8 mouse cellular contexts compared by ENCODE assay signal in genomic region chr15:77815867-77816600, GRCm38 (mm10). TPM values are rescaled to one million over a fixed set of nuclear protein-coding genes. Genes with fewer than 3 reads are reported as not detected.
A peak's percentile ranks its signal among the peaks of the same experiment; 100 is the strongest.
DNase-seq lines count a peak whose midpoint lies in the region; ATAC-seq and TF ChIP-seq lines count a peak whose summit lies in the region.

No protein-coding gene starts in this region.

- 61% methylated on average over 17 of the region's 17 CpGs for WGBS in kidney, embryonic 16.5 days

- no peaks in the 10 kb centered on the region for H3K27me3 ChIP-seq in kidney, embryonic 16.5 days (ENCODE audit: insufficient read depth, low read length)

- H3K4me2 ChIP-seq in kidney, embryonic 16.5 days (replicated peaks; ENCODE audit: low read depth, low read length) = no peak overlapping the region

- peaks cover 17% of the 10 kb centered on the region for H3K36me3 ChIP-seq in kidney, embryonic 16.5 days (ENCODE audit: insufficient read depth, low read length)

- no peak for TF ChIP-seq CTCF in layer of hippocampus, adult 2 months (conservative IDR thresholded peaks at IDR 0.05)
- TF ChIP-seq CTCF in bone marrow macrophage, adult 2 months (IDR thresholded peaks at IDR 0.05; ENCODE audit: low read depth, low read length) = no peak

- peak overlapping the region; percentile 52 for H3K9ac ChIP-seq in kidney, embryonic 16.5 days (replicated peaks; ENCODE audit: low read length)

- peak overlapping the region; percentile 77 for H3K27ac ChIP-seq in layer of hippocampus, adult 2 months
- peak overlapping the region; percentile 47 for H3K27ac ChIP-seq in bone marrow macrophage, adult 2 months (ENCODE audit: insufficient read depth, low read depth, low read length)
- H3K27ac ChIP-seq in kidney, embryonic 16.5 days (ENCODE audit: low read length) = peak overlapping the region; percentile 64

- no peaks in the 10 kb centered on the region for H3K9me3 ChIP-seq in kidney, embryonic 16.5 days (ENCODE audit: low read length)

- peaks cover 72% of the 10 kb centered on the region for H3K4me1 ChIP-seq in bone marrow macrophage, adult 2 months (ENCODE audit: control insufficient read depth, insufficient read depth, low read length)
- peaks cover 74% of the 10 kb centered on the region for H3K4me1 ChIP-seq in kidney, embryonic 16.5 days (ENCODE audit: insufficient read depth, low read length)

- ATAC-seq in granulocyte monocyte progenitor cell, adult 5-6 weeks (replicated peaks; ENCODE audit: poor library complexity, severe bottlenecking) = peak; percentile 36
- ATAC-seq in kidney, embryonic 16.5 days (ENCODE audit: low FRiP score, low TSS enrichment) = no peak
- ATAC-seq in megakaryocyte, adult 5-6 weeks (ENCODE audit: poor library complexity, severe bottlenecking) = peak; percentile 24; the same call in 1 of the 2 replicates

- peak overlapping the region; percentile 17; the same call in 1 of the 2 replicates for H3K4me3 ChIP-seq in layer of hippocampus, adult 2 months
- H3K4me3 ChIP-seq in bone marrow macrophage, adult 2 months (ENCODE audit: insufficient read depth, low read length) = peak overlapping the region; percentile 2; the same call in 1 of the 2 replicates
- H3K4me3 ChIP-seq in kidney, embryonic 16.5 days (ENCODE audit: low read length) = no peak overlapping the region

- no peak for TF ChIP-seq POLR2A in bone marrow macrophage, adult 2 months (IDR thresholded peaks at IDR 0.05; ENCODE audit: borderline replicate concordance, low read depth, low read length)

- no peak for DNase-seq in layer of hippocampus, adult 2 months (ENCODE audit: low spot score in 2 of 2)
- no peak for DNase-seq in layer of hippocampus, postnatal 10 days (ENCODE audit: low spot score in 2 of 2)
- no peak for DNase-seq in thymus, postnatal 4 days
- no peak for DNase-seq in natural killer cell, adult 2 months (ENCODE audit: low spot score in 2 of 2)

RNA-seq across cellular contexts. Expression of gene Myh9, which starts 25.9 kb away (rescaled TPM):
- 10 to 100 TPM; 88.3 to 96.3 TPM for total RNA-seq in layer of hippocampus, adult 2 months (2021)
- 10 to 100 TPM; 65.2 to 75.2 TPM for total RNA-seq in layer of hippocampus, postnatal 10 days (2021)
- 170 and 194 TPM in 2 replicates for polyA plus RNA-seq in bone marrow macrophage, adult 2 months (2012; ENCODE audit: insufficient read depth, insufficient read length, missing spikeins)
- total RNA-seq in granulocyte monocyte progenitor cell, adult 5-6 weeks (2014; fragmentation: Nextera tagmentation) = 199 and 315 TPM in 2 replicates
- 285 and 305 TPM in 2 replicates for total RNA-seq in granulocyte monocyte progenitor cell, adult 5-6 weeks (2017)
- polyA plus RNA-seq in kidney, embryonic 16.5 days (2015; fragmentation: Nextera tagmentation; extraction: Ambion mirVana) = 55.4 and 64.5 TPM in 2 replicates
- total RNA-seq in megakaryocyte, adult 5-6 weeks (2015) = 464 and 549 TPM in 2 replicates
- total RNA-seq in megakaryocyte, adult 5-6 weeks (2017) = 759 and 878 TPM in 2 replicates

RNA-seq across cellular contexts. Expression of gene Apol8, which starts 59.2 kb away (rescaled TPM):
- total RNA-seq in layer of hippocampus, adult 2 months (2021) = 1 to 10 TPM; 5.7 to 7.4 TPM
- total RNA-seq in layer of hippocampus, postnatal 10 days (2021) = 1 to 10 TPM; 1.4 to 1.8 TPM
- not detected in 2 replicates for polyA plus RNA-seq in bone marrow macrophage, adult 2 months (2012; ENCODE audit: insufficient read depth, insufficient read length, missing spikeins)
- not detected in 2 replicates for total RNA-seq in granulocyte monocyte progenitor cell, adult 5-6 weeks (2014; fragmentation: Nextera tagmentation)
- 0.04 TPM in 1 of 2 replicates, not detected in the other for total RNA-seq in granulocyte monocyte progenitor cell, adult 5-6 weeks (2017)
- 0.19 and 0.21 TPM in 2 replicates for polyA plus RNA-seq in kidney, embryonic 16.5 days (2015; fragmentation: Nextera tagmentation; extraction: Ambion mirVana)
- 0.16 and 1.3 TPM in 2 replicates for total RNA-seq in megakaryocyte, adult 5-6 weeks (2015)
- total RNA-seq in megakaryocyte, adult 5-6 weeks (2017) = 0.16 and 0.26 TPM in 2 replicates
